Mouse (Mus musculus) lung, adult 2 months (tissue): ENCODE data around the gene Mfsd5.

Experiments used
- CTCF ChIP-seq: fragments of 200-500 bp; IDR thresholded peaks from 2 replicates; pipeline ENCODE4 v1.5.1; 2011; ENCODE audit warnings: mild to moderate bottlenecking, low read length, control low read depth; ENCODE audit not compliant: insufficient read depth
- POLR2A ChIP-seq: fragments of 200-500 bp; IDR thresholded peaks from 2 replicates; pipeline ENCODE4 v1.6.1; 2011; ENCODE audit warnings: low read depth, mild to moderate bottlenecking, control low read depth, low read length, borderline replicate concordance; ENCODE audit errors: extremely low read depth

GRCm38 (mm10) chr15:102248812-102249191 lies 30.5 kb upstream of the Mfsd5 start:
- TF ChIP-seq CTCF (no peak), POLR2A (no peak)
